Mouse (Mus musculus): ENCODE results near the gene Rad51b. TPM values are rescaled to one million over a fixed set of nuclear protein-coding genes. Genes with fewer than 3 reads are reported as not detected.

Rad51b gene
- total RNA-seq, 2 experiments from 2014 or later: 0.17 to 0.23 TPM

DNA sequence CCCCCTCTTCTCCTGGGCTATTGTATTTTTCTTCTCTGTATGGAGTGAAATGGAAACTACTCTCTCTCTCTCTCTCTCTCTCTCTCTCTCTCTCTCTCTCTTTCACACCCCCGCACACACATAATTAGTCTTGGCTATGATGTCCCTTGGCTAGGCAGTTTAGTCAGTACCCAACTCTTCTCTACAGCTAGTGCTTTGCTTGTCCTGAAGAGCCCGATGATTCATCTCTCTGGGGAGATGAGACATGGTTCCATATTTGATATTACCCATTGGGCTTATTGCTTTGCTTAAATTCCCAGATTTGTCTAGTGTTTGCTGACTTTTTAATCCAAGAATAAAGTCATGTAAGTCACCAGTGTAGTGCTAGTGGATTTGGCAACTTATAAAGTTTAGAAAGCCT is 429.0 kb downstream of the Rad51b start:
- peak; percentile 67 for DNase-seq (ENCODE audit: low spot score)

DNA sequence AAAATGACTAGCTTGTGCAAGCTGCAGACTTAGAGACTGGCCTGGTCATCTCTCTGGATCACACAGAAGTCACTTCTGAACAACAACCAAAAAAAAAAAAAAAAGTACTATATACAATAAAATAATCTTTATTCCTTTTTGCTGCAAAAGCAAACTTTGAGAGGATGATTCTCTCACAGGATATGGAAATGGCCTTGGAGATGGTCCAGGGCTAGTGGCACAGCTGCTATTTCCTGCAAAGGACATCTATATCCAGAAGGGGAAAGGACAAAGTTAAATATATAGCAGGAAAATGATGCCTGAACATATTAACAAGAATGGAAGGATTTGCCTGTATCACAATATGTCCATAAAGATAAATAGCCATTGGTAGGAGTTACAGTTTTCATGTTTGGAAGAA is 429.9 kb downstream of the Rad51b start:
- DNase-seq (ENCODE audit: low spot score): no peak

DNA sequence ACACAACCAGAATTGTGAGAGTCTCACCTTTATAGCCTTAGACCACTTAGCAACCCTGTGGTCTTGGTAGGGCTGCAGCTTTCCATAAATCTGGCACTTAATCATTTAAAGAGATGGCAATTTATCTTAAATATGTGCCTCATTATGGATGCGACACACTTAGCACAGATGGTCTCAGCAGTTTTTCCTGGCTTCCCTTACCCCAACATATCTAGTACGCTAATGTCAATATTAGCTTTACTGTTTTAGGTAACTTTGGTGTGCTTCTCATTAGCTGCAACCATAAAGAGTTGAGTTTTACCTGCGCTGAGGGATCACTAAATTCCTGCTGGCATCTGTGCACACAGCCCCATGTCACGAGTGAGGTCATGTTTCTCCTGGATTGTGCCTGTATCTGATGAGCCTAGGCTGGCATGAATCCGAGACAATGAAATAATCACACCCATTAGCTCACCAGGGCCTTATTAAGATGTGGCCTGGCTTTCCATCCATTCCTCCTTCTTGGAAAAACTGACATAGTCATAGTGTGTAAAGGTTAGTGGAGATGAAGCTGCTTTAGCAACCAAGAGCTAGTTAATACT is 432.9 kb downstream of the Rad51b start:
- DNase-seq (ENCODE audit: low spot score): no peak

DNA sequence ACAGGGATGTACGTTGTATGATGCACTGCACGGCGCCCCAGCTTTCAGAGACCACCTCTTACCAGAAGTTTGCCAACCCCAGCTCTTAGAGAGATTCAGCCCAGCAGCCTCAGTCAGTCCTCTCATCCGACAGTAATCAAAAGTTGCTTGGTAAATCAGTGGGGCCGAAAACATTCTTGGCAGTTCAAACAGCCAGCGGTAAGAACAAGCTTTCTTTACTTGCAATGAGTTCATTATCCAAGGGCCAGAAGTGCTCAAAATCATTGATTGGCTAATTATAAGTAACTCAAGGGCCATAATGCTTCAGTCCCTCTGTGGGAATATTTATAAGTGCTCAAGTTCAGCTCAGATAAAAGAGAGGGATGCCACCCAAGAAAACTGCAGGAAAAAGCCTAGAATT is 434.8 kb downstream of the Rad51b start:
- DNase-seq (ENCODE audit: low spot score): no peak

DNA sequence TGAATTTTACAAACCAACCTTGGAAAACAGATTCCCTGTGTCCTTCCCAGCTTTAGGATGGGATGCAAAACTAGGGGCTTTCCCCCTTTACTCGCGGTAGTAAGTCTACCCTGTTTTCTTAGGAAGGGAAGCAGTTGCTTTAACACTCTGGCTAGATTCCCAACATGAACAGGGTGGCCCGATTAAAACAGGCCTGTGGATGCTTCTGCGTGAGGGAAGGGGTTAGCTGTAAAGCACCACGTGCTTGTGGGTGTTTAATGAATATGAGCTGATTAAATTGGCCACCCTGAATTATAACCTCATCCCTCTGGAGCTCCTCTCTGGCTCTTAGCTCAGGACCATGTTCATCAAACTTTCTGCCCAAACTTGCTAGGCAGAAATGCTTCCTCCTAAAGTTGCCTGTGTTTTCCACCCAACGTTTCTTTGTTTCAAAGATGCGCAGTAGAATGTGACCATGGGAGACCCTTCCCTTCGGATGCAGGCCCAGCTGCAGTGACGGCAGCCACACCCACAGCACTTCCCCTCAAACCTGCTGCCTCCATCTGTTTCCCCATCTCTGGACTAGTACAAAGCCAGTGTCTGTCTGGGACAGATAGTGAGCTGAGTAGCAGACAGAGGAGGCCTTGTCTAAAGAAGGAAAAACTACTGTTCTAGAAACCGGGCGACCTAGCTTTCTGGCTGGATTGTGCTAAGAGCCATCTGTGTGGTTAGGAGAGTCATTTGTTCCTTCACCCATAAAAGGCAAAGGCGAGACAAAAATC is 435.5 kb downstream of the Rad51b start:
- DNase-seq (ENCODE audit: low spot score): no peak

DNA sequence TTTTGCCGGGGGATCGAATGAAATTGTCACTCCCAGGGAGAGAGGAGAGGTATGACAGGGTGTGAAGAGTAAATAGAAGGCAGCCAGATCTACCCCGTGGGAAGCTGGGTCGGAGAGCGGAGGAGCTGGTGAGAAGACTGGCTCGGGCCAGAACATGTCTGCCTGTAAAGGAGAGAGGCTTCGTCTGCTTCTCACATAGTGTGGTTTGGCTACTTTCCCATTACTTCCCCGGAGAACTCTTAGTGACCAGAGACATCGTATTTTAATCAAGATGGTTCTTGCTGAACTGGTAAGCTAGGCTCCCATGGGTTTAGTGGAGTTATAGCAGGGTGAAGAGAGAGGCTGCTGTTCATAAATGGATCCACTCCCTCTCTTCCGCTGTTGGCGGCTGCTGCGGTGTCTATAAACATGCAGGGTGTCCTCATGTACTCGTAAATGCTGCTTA is 438.3 kb downstream of the Rad51b start:
- DNase-seq (ENCODE audit: low spot score): no peak

DNA sequence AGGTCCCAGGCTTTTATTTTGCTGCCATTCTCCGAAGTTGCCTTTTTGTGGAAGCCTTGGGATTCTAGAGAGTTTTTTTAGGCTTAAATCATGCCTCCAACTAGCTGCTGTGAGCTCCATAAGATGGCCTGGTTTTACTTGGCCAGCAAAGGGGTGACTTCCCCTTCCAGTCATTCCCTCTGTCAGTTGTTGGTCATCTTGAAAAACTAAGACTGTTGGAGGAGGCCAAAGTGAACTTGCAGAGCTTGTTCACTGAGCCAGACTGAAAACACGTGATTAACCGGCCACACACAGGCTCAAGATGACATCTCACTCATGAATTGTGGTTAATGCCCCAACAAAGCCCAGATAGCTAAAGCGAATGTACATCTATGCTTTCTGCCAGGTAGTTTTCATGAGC is 438.8 kb downstream of the Rad51b start:
- DNase-seq (ENCODE audit: low spot score): no peak

DNA sequence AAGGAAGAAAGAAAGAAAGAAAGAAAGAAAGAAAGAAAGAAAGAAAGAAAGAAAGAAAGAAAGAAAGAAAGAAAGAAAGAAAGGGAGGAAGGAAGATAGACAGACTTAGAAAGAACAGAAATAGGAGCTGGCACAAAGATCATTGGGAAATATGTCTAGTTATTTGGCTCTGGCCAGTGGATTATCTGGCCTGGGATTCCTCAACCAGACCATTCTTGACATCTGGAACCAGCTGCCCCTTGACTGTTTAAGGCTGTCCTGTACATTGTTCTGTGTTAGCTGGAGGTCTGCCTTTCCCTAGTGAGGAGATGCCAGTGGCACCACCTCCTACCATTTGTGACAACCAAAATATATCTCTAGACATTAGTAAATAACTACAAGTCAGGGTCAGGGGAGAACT is 441.6 kb downstream of the Rad51b start:
- DNase-seq (ENCODE audit: low spot score): no peak

DNA sequence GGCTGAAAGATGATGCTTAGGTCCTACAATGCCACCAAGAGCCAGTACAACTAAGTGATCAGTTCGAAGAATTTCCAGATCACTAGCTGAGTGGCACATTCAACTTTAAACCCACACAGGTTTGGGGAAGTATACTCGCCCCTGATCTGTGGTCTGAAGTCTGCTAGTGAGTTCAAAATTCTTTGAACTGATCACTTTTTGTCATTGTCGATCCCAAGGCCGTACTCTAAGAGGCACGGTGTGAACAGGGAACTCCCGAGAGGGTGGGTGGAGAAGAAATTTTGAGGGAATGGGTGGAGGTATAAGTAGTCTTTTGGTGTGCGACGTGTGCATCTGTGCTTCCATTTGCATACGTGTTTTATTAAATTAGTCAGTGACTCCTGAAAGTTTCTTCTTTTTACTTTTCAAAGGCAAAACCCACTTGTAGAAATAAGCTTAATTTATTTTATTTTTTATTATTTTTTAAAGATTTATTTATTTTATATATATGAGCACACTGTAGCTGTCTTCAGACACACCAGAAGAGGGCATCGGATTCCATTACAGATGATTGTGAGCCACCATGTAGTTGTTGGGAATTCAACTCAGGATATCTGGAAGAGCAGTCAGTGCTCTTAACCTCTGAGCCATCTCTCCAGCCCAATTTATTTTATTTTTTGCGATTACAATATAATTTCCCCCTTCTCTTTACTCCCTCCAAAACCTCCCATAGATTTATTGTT is 443.0 kb downstream of the Rad51b start:
- no peak for DNase-seq (ENCODE audit: low spot score)

DNA sequence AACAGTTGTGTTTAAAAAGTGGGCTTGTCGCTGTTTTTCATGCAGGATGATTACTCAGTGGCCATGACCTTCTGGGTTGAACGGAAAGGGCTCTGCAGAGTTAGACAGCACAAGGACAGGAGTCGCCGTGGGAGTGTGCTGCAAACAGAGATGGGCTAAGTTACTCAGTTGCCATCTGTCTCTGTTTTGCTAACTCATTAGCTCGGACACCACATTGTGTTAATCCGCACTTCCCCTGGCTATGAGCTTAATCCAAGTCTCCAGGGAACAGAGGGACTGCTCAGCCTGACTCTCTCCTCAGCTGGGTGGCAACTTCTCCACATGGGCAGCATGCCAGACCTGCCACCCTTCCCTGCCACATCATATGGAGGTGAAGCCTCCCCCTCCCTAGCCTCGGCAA is 445.1 kb downstream of the Rad51b start:
- DNase-seq (ENCODE audit: low spot score): no peak

DNA sequence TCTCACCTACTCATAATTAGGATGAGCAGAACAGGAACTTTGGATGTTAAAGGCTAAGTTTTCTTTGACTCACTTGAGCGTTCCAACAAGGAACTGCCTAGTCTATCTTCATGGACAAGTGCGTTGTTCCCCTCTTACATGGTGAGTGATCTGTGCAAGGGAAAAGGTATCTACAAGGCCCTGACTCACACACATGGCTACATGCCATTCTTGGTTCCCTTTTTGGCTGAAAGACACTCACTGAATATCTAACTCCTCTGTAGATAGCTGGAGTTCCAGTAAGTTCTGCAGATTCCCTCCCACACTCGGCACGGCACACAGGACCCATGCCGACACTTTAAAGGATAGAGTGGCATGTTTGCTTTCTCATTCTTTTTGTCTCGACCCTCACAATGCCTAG is 447.0 kb downstream of the Rad51b start:
- DNase-seq (ENCODE audit: low spot score): no peak

DNA sequence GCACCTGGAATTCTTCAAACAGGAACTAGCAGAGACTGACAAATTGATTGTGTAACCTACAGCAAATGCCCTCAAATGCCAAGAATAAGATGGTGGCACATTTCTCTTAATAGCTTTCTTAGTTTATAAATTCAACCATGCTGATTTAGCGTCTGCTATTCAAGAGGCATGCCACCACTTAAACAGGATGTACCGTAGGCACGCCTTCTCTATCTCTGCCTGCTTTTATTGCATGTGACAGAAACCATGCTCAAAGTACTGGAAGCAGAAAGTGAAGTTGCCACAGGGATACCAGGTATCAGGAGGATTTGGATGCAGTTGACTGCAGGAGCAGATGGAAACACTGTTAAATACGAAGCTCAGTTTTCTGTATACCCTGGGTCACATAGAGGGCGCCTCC is 448.1 kb downstream of the Rad51b start:
- no peak for DNase-seq (ENCODE audit: low spot score)

DNA sequence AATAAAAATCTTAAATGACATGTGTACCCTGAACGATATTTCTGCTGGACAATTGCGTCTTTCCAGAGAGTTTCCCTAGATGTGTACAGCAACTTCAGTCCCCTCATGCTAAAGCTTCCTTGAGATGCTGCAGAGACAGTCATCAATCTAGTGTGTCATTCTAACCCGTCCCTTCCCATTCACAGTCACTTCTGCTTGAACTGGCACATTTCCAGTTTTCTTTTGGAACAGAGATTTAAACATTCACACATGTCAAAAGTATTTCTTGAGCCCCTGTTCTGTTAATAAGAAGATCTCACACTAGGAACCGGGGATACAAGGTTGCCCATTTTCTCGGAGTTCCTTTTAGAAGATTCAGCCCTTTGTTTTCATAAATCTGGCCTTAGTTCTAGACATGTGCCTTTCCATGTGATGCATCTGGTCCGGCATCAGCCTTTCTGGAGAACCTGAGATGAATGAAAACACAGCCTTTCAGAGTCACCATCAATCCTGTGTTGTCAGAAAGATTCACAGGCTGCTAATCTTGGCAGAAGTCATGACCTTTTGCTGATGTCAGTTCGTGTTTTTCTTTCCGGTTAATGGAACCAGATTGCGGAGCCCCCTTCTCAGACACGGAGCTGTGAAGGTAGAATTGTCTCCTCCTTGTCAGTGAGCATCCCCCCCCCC is 448.9 kb downstream of the Rad51b start:
- DNase-seq (ENCODE audit: low spot score): no peak

DNA sequence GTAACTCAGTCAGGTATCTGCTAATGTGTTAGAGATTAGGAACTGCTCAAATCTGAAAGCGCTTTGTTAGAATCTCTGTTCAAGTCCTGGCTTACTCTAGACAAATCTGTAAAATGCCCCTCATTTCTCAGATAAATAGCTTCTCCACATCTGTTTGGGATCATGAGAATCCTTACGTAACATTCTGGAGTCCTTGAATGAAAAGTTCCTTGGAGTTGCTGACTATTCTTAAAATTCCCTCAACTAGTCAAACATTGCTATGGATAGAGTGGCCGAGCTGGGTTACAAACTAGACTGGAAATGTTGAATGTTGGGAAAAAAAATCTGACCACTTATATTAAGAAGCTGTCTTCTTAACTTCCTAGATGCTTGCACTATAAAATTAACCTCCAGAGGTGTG is 450.5 kb downstream of the Rad51b start:
- no peak for DNase-seq (ENCODE audit: low spot score)

DNA sequence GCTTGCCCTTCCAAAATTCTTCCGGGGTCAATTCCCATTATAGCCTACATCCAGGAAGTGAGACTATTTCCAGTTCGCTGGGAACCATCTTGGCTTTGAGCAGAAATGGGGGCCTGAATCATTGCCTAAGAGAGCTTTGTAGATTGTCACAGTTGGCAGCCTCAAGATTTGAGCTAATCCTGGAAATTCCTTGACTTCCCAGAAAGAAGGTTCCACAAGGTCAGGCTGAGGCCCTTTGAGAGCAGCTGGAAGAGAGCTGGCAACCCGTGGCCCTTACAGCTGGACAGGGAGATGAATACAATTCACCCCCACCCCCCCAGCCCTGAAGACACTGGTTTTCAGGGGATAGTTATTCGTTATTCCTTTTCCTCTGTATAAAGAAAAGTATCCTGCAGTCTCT is 451.8 kb downstream of the Rad51b start:
- DNase-seq (ENCODE audit: low spot score): no peak

DNA sequence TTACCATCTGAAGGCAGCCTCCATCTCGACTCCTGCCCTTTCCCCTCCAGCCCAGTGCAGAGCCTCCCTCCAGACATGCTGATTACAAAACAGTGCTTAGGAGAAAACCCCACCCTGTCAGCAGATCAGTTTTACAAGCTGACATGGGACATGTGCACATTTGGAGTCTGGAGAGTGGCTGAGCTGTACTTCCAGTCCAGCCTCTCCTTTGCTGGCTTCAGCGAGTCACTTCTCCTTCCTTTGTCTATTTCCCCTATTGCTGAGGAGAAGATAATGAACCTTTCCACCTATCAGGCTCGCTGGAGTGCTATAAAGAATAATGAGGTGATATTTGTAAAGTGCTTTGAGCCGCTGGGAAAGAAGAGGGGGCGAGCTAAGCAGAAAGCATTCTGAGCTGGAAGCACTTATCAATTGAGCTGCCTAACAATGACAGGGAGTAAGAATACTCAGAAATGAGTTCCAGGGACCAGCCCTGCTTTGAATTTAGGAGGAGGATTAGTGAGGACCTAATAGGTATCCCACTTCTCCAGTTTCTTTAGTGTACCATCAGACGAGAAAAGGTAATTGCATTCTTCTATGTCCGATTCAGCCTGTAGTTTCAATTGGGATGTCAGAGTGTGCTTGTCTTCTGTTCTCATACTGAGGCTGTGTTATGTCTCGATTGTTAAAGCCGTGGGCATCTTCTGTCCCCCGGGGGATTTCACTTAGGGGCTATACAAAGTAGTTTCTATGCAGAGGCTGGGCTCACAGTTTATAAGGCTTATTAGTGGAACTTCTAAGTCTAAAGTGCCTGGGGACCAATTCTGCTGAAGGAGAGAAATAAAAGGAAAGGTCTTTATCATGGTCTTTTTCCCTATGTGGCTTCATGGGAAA is 453.4 kb downstream of the Rad51b start:
- peak; percentile 67 for DNase-seq (ENCODE audit: low spot score)

DNA sequence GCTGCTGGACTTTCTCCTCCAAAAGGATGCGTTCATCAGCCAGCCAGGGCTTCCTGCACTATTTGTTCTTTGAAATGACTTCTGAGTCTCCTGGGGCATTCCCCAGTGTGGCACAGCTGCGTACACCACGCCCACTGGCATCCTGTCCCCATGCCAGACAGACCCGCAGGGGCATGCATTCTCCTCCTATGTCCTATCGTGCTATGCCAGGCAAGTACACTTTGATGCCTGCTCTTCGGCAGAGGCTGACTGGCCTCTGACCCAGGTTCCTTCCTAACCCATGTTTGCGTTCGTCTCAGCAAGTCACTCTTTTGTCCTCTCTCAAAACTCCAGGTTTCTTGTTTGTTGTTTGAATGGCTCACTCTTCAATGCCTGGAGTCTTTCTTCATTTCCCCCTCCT is 454.7 kb downstream of the Rad51b start:
- no peak for DNase-seq (ENCODE audit: low spot score)

DNA sequence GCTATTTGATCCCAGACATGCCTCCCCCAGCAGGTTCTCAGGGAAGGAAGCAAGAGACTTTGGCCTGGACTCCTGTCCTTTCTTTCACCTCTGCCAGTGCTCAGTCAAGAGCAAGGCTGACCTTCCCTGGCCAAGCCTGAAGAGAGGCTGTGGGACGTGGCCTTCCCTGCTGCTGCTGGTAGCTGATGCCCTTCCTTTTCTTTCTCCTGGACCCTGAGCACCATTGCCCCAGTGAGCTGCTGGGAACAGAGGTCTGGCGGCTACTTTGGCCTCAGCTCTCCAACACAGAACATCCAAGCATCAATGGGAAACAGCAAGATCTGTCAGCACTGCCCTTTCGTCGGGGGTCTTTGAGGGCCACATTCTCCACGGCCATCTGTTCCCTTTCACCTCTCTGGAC is 455.1 kb downstream of the Rad51b start:
- no peak for DNase-seq (ENCODE audit: low spot score)

DNA sequence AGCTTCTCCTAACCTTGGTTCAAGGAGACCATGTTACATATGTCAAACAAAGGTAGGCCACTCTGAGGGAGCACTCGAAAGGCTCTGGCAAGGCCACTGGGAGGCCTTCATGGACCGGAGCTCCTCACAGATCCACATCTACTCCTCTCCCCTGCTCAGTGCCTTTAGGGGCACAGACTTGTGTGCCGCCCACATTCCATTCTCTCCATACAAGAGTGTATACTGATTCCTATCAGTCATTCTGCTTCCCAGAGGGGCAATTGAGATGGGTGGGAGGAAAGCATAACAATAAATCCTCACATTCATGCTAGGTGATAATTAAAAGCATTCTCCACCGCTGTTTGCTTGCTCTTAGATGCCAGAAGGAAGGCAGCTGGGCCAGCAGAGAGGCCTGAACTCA is 458.5 kb downstream of the Rad51b start:
- no peak for DNase-seq (ENCODE audit: low spot score)

DNA sequence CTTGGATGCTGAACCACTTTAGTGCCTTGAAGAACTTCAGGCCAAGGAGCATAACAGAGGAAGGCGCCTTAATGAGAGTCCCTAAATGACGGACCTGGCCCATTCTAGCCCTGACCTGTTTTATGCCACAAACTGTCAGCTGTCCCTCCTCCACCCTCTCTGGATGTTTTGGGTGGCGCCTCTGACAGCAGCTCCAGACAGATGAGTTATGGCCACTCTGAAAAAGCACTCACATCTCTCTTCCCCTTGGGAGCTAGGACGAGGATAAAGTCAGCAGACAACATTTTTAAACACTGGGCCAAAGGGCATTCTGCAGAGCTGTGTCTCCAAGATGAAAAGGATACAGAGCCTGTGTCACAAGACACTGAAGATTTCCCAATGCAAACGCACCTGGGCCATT is 459.3 kb downstream of the Rad51b start:
- DNase-seq (ENCODE audit: low spot score): no peak

DNA sequence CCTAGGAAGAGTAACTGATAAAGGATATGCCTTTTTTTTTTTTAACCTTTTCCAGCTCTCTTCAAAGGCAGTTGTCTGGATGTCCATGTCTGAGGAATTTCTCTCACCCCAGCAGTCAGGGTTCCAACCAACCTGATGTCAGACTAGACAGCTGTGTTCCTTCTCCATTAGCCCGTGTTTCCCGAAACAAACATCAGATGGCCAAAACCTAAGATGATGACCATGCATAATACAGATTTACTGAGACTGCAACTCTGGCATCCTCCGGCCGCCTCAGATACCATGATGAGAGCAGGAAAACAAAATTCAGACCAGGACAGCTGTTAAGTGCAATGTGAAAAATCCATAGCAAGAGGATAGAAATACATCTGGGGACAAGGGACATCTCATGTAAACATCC is 460.7 kb downstream of the Rad51b start:
- no peak for DNase-seq (ENCODE audit: low spot score)

Measured in gastrocnemius, adult 18-20 months (tissue).